Mouse (Mus musculus) large intestine, adult 2 months (tissue): ENCODE data around the gene Pde4b. TPM values are rescaled to one million over a fixed set of nuclear protein-coding genes. Genes with fewer than 3 reads are reported as not detected.

ENCODE experiments used
- DNase-seq: peaks from one replicate; pipeline ENCODE4 v3.0.0-alpha.2; 2012; ENCODE audit warnings: low read depth, low spot score
- WGBS: fragments of 180-500 bp; shearing (Covaris S2); methylation state at CpG from one replicate; pipeline ENCODE4 v1.1.7; 2018; 5-methylcytosine and 5-hydroxymethylcytosine counted together
- polyA plus RNA-seq: library from polyadenylated mRNA; depleted of rRNA; stranded (reverse); fragments of >200 nt; gene quantifications from 2 replicates; pipeline ENCODE4 v1.2.3, GENCODE M21; 2012

Gene Pde4b
- polyA plus RNA-seq, 1 experiment = 4.6 TPM

DNA sequence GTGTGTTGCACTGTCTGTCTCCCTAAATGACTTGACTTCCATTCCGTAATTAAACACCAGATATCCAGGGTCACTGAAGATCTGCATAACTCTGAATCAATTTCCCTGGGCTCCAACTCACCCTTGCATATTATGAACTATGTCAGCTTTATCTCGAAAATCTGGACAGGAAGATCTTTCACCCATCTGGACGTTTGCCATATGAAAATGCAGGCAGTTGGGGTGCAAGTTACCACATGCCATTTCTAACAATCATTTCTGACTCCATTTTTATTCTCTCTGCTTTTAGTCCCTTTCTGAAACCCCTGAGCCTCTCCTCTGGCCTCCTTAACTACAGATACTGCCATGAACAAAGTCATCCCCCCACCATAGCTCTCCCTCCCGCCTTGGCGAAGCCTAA lies 407.7 kb downstream of the Pde4b start:
- no peak for DNase-seq
- WGBS = 56% methylated on average over 5 of the region's 5 CpGs

DNA sequence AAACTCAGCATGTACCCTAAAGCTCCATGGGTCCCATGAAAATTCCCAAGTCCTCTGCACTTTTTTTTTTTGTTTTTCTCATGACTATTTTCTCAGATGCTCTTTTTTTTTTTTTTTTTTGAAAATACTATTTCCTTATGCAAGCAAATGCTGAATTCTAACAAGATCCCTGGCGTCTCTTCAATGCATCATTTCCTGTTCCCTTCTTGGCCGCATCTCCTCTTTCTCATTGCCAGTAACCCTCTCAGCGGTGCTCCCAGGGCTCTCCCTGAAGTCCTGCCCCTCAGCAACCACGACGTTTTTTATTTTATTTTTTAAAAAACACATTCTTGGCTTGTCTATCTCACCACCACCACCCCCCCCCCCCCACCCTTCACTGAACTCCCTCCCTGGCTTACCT lies 408.1 kb downstream of the Pde4b start:
- WGBS = 46% methylated on average over 5 of the region's 5 CpGs
- no peak for DNase-seq

DNA sequence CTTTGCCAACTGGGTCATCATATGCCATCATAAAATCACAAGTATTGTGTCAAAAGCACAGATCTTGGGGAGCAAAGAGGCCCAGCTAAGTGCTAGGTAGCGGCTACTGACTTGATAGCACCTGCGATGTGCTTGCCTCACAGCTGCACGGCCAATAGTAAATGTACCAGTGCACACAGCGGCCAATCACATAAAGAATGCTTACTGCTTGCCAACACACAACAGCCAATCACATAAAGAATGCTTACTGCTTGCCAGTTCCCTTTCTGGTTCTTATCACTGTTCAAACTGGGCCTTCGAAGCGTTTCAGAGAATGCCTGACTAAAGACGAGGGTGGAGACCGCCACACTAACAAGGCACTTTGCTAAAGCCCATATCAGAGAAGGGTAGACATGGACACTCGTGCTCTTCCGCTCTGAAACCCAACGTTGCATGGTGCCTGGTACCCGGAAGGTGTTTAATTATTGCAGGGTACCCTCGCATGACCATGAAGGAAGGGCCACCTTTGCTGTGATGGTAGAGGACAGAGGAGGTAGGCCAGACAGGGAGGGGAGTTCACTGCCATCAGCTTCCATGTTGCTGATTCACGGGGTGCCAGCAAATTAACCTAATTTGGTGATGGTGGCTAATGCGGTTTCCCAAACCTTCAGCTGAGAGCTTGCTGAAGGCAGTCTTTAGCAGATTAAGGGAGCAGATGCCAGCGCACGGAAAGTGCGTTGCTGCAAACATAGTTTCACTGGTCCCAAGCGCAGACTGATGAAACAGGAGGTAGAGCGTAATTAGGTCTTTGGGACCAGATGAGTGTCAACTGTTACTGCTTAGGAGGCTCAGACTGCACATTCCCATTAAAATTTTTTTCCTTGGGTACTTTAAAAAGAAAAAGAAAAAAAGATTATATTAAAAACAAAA lies 409.2 kb downstream of the Pde4b start:
- WGBS = 84% methylated on average over 20 of the region's 20 CpGs
- DNase-seq = no peak

DNA sequence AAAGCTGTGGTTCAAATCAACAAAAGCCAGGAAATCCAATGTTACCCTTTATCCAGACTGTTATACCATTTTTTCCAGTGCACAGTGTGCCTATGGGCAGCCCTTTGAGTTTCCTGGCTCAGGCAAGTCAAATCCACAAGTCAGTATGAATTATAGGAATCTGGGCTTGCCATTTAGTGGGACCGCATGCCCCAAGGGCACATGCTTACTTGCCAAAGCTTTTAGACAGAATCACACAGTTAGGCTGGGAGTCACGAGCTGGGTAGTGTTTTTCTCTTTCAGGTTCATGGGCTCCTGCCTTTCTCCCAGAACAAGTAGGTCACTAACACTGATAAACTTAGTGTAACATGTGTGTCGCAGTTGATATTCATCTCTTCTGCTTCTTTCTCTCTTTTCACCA lies 409.9 kb downstream of the Pde4b start:
- WGBS = 91% methylated on average over 3 of the region's 3 CpGs
- no peak for DNase-seq

DNA sequence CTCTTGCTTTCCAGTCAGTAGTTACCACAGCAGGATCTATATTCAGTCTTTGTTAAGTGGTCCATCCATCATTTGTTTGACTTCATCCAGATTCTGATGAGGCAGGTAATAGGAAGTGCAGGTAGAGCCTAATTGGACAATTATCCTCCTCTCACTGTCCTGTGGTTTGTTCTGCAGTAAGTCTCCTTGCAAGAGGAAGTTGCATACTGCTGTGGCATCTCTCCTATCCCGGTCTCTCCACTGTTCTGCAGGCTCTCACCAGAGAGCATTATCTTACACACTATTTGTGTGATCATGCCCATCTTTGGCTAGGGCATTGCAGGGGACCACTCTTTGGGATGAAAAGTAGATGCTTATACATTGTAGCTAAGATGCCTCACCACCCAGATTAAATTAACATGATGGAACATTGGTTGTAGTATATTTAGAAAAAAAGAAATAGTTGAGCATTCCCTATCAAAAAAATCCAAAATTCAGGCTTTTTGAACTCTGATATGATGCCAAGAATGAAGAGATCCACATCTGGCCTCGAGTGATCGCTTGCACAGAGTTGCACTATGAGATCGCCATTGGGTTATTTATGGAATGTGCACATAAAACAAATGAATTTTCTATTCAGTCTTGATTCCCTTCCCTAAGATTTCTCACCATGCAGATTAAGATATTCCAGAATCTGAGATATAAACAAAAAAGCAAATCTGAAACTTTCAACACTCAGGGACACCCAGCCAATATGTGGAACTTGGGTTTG lies 411.0 kb downstream of the Pde4b start:
- DNase-seq = no peak
- WGBS = 64% methylated on average over 4 of the region's 4 CpGs

DNA sequence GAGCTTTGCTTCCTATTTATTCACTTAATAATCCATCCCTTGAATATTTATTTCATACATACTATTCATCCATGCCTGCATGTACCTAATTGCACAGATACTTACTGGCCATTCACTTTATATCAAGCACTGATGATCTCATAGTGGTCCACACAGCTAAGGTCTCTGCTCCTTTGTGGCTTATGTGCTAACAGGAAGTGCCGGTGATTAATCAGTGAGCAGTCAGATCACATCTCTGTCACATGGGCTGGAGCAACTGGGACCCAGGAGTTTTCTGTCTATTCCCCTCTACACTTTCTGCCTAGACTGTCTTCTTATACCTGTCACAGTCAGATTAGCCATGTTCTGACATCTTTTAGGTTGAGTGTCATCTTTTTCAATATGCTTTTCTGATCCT lies 411.6 kb downstream of the Pde4b start:
- WGBS = 85% methylated on average over 1 of the region's 1 CpGs
- no peak for DNase-seq

DNA sequence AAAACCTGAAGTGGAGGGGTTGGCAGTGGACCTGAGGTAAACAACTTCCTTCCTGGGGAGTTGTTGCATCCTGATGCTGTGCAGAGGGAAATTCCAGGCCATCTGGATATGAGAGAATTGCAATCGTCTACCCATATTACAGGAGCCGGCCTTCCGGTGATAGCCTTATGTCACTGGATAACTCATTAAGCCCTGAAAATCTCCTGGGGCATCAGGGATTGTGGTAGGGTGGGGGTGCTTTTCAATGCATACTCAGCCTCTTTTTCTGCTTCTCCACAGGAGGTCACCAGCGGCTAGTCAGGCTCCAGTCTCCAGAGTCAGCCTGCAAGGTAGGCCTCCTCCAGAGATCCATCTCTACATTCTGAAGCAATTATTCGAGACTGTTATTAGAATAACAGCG lies 418.4 kb downstream of the Pde4b start:
- WGBS = 61% methylated on average over 6 of the region's 6 CpGs

DNA sequence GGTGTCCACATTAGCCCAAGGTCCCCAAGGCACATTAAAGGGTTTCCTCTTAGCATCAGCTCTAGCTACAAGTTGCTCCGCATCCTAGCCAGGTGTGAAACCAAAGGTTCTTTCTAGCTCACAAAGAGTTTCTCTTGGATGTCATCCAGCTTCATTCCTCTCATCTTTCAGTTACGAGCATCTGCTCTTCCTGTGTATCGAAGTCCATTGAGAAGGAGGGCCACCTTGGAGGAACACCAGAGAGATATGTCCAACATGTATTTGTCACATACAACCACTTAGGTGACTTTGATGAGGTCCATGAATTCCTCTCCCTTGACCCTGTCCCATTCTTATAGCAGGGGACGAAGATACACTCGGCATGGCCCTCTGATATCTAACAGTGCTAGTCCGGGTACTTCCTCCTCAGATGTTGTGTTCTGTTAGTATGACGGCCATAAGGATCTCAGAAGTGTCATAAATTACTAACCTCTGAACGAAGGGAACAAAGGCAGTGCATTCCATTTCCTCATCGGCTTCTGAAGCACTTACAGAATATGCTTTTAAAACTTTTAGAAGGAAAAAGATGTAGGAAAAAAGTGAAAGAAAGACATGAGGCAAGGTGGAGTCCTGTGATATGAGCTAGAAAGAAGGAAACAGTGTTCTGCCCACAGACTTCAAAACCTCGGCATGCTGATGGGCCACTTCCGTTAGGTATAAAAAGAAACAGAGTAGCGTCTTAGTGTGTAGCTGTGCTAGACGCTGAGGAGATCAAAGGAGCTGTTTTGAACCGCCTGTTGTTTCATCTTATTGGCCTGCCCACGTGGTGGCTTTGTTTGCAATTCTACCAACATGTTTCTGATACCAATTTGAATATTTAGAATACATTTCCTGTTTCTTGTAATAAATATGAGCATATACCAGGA lies 419.3 kb downstream of the Pde4b start:
- DNase-seq = peak; percentile 38
- 22% methylated on average over 15 of the region's 15 CpGs for WGBS

More for the DNA sequence above, 418.4 kb downstream of the Pde4b start:
- DNase-seq = no peak

DNA sequence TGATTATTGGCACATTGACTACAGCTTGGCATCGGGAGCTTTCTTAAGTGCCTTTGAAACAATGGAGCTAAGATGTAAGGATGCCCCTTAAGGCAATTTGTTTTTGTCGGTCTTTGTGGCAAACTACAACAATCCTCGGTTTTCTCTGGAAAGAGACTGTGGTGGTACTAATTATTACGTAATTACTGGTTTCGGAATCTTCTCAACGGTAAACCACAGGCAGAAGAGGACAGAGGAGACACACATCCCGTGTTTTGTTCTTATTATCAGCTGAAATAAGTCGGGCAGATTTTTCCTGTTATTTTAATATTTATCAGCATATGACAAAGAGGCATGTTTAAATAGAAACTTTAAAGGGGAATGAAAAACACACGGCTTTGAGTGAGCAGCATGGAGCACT lies 420.0 kb downstream of the Pde4b start:
- 49% methylated on average over 9 of the region's 9 CpGs for WGBS
- no peak for DNase-seq

DNA sequence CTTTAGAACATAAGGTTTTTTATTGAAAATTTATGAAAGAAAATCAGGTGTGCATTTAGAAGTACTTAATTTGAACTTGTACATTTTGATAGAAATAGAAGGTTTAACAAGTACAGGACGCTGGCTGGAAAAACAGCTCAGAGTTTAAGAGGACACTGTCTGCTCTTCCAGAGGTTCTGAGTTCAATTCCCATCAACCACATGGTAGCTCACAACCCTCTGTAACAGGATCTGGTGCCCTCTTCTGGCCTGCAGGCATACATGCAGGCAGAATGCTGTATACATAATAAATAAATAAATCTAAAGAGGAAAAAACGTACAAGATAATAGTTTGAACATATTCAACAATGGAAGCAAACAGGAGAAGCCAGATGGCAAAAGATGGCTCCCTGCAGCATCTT lies 420.4 kb downstream of the Pde4b start:
- no peak for DNase-seq

DNA sequence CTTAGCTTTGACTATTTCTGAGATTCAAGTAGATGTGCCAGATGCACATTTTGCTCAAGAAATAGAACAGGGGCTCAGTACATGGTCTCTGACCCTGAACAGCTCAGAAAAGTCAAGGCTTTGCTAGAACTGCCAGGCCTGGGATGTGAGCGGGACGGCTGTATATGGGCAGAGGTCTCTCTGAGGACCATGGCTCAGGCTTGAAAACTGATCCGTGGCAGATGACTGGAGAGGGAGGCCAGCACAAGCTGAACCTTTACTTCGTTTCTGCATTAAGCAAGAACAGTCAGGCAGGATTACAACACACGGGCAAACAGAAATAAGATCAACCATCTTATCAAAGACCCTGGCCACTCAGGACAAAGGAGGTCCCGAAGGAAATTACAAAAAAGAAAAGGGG lies 422.7 kb downstream of the Pde4b start:
- no peak for DNase-seq
- 76% methylated on average over 6 of the region's 6 CpGs for WGBS

More for the DNA sequence above, 420.4 kb downstream of the Pde4b start:
- 67% methylated on average over 2 of the region's 2 CpGs for WGBS

DNA sequence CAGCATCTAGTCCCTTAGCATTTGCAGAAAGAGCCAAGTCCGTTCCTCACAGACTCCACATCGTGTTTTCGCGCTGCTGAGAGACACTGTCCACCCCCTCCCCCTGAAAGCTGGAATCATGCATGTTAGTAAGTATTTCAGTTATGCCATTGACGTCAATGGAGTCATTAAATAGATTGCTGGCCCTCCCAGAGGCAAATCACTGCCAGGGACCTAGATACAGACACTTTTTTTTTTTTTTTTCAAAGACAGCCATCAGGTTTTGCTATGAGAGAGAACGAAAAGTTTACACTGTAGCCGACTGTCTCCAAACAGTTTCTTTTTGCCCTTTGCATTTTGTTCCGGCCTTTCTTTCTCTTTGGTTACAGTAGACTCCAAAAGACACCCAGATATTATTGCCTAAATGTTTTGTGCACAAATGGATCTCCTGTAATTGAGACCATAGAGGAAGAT lies 423.6 kb downstream of the Pde4b start:
- WGBS = 6% methylated on average over 8 of the region's 8 CpGs
- peak; percentile 45 for DNase-seq

DNA sequence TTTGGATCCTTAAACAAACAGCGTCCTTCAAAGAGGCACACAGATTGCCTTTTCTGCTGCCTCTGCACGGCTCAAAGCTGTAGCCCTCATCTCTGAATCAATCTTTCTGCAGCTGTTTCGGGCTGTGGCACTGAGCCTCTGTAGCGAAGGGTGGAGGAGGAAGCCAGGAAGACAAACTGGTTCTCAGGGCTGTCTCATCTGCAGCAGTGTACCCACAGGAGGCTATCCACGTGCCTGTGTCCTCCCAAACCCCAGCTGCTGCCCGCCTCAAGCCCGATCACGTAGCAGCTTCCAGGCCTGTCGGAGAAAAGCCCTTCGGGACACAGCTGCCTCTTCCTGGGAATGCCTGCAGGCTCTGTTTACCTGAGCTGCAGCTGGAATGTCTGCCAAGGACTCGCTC lies 424.2 kb downstream of the Pde4b start:
- 8% methylated on average over 11 of the region's 11 CpGs for WGBS
- no peak for DNase-seq

DNA sequence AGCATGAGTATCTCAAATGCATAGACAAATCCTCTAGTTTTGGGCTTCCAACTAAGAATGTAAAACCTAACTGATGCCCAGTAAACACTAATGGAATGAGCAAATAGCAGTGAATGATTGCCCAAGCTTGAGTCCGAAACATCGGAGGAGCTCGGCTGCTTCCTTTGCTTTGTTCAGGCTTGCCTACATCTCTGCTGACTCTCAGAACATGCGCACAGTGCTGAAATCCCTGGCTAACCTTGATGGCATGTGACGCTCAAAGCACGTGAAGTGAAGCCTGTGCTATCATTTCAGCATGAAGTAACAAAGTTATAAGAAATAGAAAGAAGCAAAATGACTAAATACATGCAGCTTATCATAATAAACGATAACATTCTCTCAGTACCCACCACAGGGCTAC lies 425.6 kb downstream of the Pde4b start:
- 91% methylated on average over 7 of the region's 7 CpGs for WGBS
- no peak for DNase-seq

DNA sequence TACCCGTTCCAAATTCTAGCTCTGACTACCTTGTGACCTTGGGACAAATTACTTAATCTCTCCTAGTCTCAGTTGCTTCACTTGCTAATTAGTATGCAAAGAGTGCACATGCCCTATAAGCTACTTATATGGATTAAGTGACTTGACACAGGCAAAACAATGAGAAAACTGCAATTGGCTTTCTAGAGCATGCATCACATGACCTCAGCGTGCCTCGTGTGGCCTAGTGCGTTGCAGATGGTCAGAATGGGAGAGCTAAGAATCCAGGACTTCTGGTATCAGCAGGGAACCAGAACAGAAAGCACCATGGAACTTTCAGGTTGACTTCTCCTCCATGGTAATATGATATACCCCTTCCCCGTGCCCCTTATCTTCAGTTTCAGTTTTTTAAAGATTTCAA lies 426.2 kb downstream of the Pde4b start:
- no peak for DNase-seq
- 79% methylated on average over 5 of the region's 5 CpGs for WGBS

DNA sequence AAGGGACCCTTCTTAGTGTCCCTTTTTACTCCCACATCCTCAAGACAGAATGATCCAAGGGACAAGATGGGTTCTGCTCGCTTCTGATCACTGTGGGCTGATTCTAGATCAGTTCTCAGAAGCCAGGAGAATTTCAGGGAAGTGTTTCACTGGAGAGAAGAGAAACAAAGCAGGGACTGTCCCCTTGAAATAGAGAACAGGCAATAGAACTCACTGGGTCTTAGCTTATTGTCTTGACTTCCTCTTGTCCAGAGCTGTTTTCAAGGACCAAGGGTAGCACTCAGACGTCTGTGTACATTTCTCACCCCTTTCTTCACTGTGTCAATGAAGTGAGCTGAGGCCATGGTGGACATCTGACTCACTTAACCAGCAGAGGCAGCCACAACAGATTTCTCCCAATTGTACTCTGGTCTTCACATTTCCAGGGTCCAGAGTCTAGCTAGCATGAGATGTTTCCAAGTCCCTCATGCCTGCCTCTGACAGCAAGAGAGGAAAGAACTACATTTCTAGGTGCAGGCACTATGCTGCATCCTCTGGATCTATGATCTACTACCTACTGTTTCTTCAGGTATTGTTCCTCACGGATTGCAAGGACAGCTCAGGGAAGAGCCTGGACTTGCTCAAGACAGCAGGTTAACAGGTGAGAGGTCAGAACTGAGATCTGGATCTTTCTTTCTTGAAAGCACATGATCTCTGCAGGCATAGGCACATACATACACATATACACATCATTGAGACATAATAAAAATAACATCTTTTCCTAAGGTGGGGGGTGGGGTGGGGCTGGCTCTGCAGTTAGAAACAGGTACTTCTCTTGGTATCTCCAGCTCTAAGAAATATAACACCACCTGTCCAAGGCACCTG lies 427.9 kb downstream of the Pde4b start:
- DNase-seq = no peak
- WGBS = 62% methylated on average over 3 of the region's 3 CpGs

DNA sequence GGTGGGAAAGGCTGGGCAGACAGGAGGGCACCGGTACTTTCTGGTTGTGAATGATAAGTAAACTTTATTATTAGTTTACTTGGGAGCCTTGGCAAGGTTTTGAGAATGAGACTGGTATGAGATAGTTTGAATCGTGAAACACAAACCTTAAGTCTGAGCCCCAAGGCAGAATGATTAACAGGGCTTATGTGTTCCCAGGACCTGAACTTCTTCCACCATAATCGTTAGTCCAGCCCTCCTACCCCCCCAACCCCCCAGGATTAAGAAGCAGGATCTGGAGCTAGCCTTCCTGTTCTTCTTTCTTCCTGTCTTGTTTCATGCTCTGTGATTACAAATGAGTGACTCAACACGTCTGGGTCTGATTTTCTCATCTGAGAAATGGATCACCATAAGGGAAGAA lies 429.1 kb downstream of the Pde4b start:
- 31% methylated on average over 4 of the region's 4 CpGs for WGBS
- DNase-seq = no peak

DNA sequence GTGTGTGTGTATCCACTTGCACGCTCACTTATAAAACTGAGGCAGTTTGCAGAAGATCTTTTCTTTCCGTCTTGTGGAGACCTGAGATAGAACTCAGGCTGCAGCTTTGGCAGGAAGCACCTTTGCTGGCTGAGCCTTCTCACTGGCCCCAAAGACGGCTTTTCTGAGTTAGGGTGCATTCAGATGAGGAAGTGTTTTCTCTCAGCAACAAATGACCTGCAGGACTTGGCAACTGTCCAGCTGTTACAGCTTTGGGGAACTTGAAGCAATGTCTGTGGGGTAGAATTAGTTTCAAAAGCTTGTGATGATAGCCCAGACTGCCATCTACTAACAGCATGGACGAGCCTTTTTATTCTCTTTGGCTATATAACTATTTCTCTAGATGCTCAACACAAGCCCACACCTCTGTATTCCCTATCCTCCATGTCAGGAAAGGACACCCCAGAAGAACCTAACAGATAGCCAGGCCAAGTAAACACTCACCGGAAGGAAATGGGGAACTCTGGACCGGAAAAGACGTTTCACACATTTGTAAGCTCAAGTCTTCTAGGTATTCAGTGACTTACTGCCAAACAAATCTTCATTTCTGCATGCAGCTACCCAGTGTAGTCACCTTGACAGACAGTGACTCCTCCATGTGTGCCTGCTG lies 429.8 kb downstream of the Pde4b start:
- DNase-seq = no peak

More for the DNA sequence above, 429.8 kb downstream of the Pde4b start:
- whole genome bisulfite sequencing = 30% methylated on average over 7 of the region's 7 CpGs
